Mouse (Mus musculus) heart, postnatal 25 days (tissue): ENCODE measurements around the gene Mgme1. TPM values are rescaled to one million over a fixed set of nuclear protein-coding genes. Genes with fewer than 3 reads are reported as not detected.

ENCODE experiments used
- DNase-seq: peaks from one replicate; pipeline ENCODE4 v3.0.0; 2022; ENCODE audit warnings: low spot score
- intact Hi-C: fragments of 180-260 bp; cut with DNase I; formaldehyde crosslinking; loops from one replicate; pipeline ENCODE4 v1.15.1; 2025
- total RNA-seq, 2 experiments: library from RNA; stranded (reverse); gene quantifications; 2 replicates each; pipeline ENCODE4 v1.2.3; 2021

The Mgme1 gene
- total RNA-seq, 2 experiments from 2014 or later: 12.3 to 12.4 TPM

DNA sequence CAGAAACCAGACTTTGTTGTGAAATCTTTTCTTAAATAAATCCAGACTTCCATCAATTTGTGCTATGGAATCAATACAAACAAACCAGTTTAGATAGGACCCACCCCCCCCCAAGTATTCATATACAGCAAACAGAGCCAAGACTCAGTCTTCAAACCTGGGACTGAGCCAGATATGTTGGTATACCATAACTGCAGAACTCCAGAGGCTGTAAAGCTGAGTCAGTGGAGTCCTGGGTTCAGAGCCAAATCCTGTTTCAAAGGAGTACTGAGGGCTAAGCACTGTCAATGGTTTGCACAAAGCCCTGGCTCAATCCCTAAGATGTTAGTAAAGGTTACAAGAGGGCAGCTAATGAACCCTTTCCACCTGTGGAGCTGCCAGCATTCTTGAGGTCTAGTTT lies 20.4 kb upstream of the Mgme1 start:
- intact Hi-C loops: no loop called here
- DNase-seq: no peak

GRCm38 (mm10) chr2:144262837-144263236 lies 7.6 kb upstream of the Mgme1 start:
- no peak for DNase-seq
- intact Hi-C loops: no loop called here

DNA sequence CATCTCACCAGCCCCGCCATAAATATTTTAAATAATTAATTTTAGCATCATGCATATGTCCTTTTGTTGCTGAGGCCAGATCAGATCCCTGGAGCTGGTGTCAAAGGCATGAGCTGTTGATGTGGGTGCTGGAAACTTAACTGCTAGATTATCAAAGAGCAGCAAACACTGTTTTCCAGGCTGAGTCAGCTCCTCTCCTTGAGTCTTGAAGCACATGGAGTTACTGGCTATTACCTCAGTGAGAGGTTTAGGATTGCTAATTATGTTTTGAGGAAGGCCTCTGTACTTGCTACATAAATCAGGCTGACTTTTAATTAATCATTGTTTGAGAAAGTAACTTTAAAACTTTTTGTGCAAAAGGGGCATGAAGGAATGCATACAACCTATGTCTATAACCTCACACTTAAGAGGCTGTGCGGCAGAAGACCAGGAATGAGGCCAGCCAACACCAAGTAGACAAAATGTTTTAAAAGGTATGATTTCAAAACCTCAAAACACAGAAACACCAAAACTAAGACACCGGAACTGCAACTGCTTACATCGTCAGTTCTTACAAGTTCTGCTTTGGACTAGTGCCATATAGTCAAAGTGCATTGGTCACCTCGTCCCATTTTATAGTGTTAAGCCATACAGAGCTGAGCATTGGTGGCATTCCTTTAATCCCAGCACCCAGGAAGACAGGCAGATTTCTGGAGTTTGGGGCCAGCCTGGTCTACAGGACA lies 5.9 kb upstream of the Mgme1 start:
- DNase-seq: no peak
- intact Hi-C loops: no loop called here

GRCm38 (mm10) chr2:144265120-144265488 lies 5.4 kb upstream of the Mgme1 start:
- DNase-seq: no peak
- intact Hi-C loops: no loop called here

DNA sequence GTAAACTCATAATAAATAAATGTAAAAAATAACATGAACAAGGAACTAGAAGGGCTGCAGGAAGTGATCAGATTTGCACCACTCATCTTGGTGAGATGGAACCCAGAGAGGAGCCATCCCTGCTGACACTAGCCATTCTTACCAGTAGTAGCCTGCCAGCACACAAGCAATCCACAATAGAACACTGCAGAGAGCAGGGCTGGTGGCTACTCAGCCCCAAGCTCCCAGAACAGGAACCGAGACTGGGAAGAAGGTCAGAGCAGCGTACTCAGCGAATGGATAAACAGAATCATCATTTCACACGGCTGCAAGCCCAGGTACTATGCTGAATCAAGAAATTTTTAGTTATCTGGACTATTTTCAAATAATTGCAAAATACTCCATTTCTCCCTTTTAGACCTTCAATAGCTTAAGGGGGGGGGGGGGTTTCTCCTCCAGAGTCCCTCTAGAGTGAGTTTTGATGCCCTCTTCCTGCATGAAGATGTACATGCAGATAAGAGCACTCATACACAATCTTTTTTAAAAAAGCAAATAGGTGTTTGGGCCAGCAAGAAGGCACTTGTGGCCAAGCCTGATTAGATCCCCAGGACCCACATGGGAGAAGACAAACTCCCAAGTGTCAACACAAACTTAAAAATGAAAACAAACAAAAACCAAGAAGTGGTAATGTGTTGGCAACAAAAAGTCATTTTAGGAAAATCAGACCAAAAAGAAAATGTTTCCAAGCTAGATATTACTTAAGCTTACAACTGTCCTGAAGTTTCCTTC lies 4.4 kb upstream of the Mgme1 start:
- no peak for DNase-seq
- intact Hi-C loops: no loop called here

DNA sequence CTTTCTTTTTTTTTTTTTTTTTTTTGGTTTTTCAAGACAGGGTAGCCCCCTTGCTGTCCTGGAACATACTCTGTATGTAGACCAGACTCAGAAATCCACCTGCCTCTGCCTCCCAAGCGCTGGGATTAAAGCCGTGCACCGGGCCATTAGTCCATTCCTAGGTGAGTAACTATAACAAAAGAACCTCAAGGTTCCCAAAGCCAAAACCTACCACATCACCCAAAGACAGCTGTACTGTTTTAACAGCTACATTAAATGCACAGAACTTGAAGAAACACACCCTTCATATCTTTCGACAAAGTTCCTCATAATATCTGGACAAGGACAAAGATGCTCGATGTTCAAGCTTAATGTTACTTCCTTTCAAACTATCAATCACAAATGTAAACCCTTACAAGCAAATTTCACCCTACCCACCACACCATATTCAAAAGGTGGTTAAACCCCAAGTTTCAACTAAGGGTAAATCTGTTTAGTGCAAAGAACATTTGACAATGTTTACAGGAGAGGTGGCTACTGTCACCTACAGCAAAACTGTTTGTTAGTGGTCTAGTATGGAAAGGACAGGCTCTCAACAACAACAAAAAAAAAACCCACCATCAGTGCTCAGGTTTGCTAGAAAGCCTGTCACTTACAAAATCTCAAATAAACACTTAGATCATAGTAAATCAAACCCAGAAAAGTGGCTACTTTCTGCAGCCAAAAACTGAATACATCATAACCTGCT lies 3.3 kb upstream of the Mgme1 start:
- intact Hi-C loops: no loop called here
- DNase-seq: no peak

DNA sequence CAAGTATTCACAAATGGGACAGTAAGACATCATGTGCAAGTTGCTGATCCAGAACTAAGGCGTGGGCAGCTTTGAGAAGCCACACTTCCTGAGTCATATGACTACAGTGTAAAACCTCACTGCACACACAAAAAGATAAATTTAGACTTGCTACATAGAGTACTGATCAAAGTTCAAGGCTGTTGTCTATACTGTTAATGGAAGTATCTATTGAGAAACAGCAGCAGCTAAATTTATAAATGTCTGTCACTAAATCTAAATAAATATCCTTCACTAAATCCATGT lies 2.8 kb upstream of the Mgme1 start:
- intact Hi-C loops: no loop called here
- DNase-seq: no peak

- intact Hi-C loops: no loop called here
- DNase-seq: no peak
These were observed 1.8 kb upstream of the Mgme1 start for GRCm38 (mm10) chr2:144268446-144269305.

DNA sequence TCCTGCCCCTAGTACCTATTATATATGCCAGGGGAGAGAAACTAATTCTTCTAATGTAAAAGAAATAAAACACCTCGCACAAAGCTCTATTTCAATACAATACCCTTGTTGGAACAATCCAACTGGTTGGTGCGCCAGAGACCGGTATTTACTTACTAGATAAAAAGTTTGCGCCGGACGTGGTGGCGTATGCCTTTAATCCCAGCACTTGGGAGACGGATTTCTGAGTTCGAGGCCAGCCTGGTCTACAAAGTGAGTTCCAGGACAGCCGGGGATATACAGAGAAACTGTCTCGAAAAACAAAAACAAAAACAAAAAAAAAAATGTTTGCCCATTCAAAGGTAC lies 1.2 kb upstream of the Mgme1 start:
- intact Hi-C loops: no loop called here
- no peak for DNase-seq

DNA sequence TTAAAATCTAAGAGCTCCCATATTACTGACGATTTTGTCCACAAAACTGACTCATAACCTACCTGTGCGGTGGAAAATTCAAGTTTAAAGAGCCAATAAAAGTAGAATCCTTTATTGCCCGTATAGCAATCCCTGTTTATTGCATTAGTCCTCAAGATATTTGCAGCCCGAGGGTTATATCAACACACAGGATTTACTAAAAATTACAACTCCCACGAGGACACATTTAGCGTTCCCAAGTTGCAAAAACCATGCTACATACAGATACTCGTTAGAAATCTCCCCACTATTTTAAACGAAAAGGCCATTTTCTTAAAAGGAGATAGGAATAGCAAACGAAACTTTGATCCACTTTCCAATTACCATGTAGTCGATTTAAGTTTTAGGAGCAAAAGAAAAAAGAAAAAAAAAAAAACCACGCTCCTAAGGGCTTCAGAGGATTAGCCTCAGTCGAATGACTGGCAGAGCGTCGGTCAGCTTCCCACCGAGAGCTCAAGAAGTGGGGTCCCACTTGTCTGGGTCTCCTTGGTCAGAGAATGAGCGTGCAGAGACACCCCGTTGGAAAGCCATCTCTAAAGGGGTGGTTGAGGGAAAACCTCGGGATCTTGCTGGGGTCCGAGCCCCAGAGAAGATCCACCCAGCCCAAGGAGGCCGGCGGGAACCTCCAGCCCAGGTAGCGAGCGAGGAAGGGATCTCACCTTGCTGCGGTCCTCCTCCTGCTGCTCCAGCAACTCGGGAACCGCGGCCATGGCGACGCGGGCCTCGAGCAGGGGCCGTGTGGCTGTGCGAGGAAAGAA lies 586 bp upstream of the Mgme1 start:
- intact Hi-C loops: loop anchor here (5.0 kb wide), 2 partner anchors 97 to 263 kb away; partner anchors contain the start of genes Kat14 and Pet117
- no peak for DNase-seq

GRCm38 (mm10) chr2:144272088-144272487 lies 1.6 kb downstream of the Mgme1 start:
- intact Hi-C loops: loop anchor here (5.0 kb wide), 2 partner anchors 95 to 265 kb away; partner anchors contain the start of genes Kat14 and Pet117
- DNase-seq: no peak

GRCm38 (mm10) chr2:144274741-144275140 lies 4.3 kb downstream of the Mgme1 start:
- no peak for DNase-seq
- intact Hi-C loops: loop anchor here (5.0 kb wide), 2 partner anchors 93 to 267 kb away; partner anchors contain the start of genes Kat14 and Pet117

GRCm38 (mm10) chr2:144276885-144277284 lies 6.4 kb downstream of the Mgme1 start:
- no peak for DNase-seq
- intact Hi-C loops: no loop called here

- DNase-seq: peak; percentile 45
- intact Hi-C loops: no loop called here
These were observed 9.3 kb downstream of the Mgme1 start for GRCm38 (mm10) chr2:144279742-144280141.

DNA sequence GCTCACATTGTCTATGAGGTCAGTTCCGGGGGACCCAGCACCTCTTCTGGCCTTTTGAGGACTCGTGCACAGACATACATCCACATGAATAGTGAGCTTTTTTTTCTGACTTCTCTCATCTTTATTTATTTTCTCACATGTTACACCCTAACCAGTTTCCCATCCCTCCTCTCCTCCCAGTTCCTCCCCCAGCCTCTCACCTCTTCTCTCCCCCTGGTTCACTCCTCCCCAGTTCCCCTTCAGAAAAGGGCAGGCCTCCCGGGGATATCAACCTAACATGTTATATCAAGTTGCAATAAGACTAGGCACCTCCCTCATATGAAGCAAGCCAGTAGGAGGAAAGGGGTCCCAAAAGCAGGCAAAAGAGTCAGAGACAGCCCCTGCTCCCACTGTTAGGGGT lies 10.1 kb downstream of the Mgme1 start:
- intact Hi-C loops: no loop called here

GRCm38 (mm10) chr2:144281417-144281816 lies 11.0 kb downstream of the Mgme1 start:
- no peak for DNase-seq
- intact Hi-C loops: no loop called here

More for the DNA sequence above, 10.1 kb downstream of the Mgme1 start:
- DNase-seq: no peak

GRCm38 (mm10) chr2:144290321-144290720 lies 19.9 kb downstream of the Mgme1 start:
- no peak for DNase-seq
- intact Hi-C loops: no loop called here

DNA sequence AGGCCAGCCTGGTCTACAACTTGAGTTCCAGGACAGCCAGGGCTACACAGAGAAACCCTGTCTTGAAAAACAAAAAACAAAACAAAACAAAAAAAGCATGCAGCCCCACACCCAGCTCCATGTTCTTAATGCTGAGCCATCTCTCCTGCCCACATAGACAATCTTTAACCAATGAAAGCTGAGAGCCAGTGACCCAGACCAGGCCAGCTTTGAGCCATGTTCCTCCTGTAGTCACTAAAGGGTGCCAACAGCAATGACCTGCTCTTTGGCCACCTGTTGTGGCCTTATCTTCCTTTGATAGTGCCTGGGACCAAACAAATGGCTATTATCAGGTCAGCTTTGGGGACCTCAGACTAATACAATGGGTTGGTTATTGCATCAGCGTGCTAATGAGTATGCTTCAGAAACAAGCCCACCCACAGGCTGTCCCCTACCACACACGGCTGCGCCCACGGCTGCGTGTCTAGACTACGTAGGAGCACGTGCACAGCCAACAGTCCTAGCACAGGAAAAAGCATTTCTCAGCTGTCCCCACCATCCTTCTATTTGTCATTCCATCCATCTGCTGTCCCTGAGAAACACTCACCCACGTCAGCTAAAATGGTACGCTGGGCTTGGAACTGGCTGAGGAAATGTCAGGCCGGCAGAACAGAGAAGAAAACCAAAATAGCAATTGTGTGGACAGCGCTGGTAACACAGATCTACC lies 21.3 kb downstream of the Mgme1 start:
- DNase-seq: no peak

More for the DNA sequence above, 21.3 kb downstream of the Mgme1 start:
- intact Hi-C loops: no loop called here
